ENCODE assay signal across 16 mouse cellular contexts in genomic region chr2:21100248-21100808, GRCm38 (mm10).
"Had no signal": no experiment of that assay in that cellular context is flagged by ENCODE, and none has a peak within 500 bp of the region (broad histone marks: within the 10 kb centered on the region; RNA-seq: fewer than 3 reads in every experiment).

No protein-coding gene starts in this region.

- H3K9ac ChIP-seq: limb, embryonic 15.5 days; liver, embryonic 12.5 days; lung, embryonic 14.5 days; neural tube, embryonic 13.5 days had no signal

- H3K4me3 ChIP-seq: limb, embryonic 15.5 days; liver, embryonic 12.5 days; megakaryocyte, embryonic 14.5 days; neural tube, embryonic 13.5 days had no signal

- DNase-seq: kidney, adult 8-10 months; kidney, postnatal 36 days; layer of hippocampus, adult 9-11 months; layer of hippocampus, postnatal 36 days; lung, embryonic 14.5 days; lung, postnatal 10 days; right cerebral cortex, adult 18-20 months; right cerebral cortex, postnatal 25 days; thymus, postnatal 14 days had no signal

- H3K36me3 ChIP-seq: limb, embryonic 15.5 days; liver, embryonic 12.5 days; neural tube, embryonic 13.5 days had no signal

- H3K9me3 ChIP-seq: limb, embryonic 15.5 days; liver, embryonic 12.5 days; neural tube, embryonic 13.5 days had no signal

- ATAC-seq: liver, embryonic 12.5 days had no signal

- H3K27ac ChIP-seq: limb, embryonic 15.5 days; liver, embryonic 12.5 days; macrophage; neural tube, embryonic 13.5 days; stomach, postnatal 0 days had no signal

- H3K4me1 ChIP-seq: limb, embryonic 15.5 days; liver, embryonic 12.5 days; megakaryocyte, embryonic 14.5 days had no signal

- H3K27me3 ChIP-seq: limb, embryonic 15.5 days; liver, embryonic 12.5 days; megakaryocyte, embryonic 14.5 days; neural tube, embryonic 13.5 days had no signal

- H3K4me2 ChIP-seq: limb, embryonic 15.5 days; liver, embryonic 12.5 days; lung, embryonic 14.5 days; midbrain, embryonic 11.5 days; neural tube, embryonic 13.5 days had no signal
